Mouse (Mus musculus): ENCODE data around the gene Eif4e3.

DNA sequence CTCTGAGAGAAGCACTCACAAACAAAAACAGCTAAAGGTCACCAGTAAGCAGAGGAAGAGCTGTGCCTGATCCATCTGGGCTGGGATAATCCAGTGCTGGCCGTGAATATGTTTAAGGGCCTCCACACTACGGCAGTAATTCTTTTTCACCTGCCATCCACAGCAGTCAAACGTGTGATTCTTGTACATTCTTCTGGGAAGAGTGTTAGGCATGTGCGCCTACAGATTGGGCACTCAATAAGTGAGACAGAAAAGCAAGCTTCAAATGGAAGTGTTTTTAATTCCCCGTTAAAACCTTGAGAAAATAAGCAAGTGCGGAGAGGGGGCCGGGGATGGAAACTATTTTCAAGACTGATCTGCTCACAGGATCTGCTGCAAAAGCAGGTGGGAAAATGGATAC, 48.7 kb downstream of the Eif4e3 start:
- TF ChIP-seq EP300 (IDR thresholded peaks at IDR 0.05; ENCODE audit: low read depth) = no peak
- TF ChIP-seq CTCF (IDR thresholded peaks at IDR 0.05; ENCODE audit: low read depth) = no peak
